Mouse (Mus musculus) kidney, embryonic 16.5 days (tissue): ENCODE data around the gene Tspear. TPM values are rescaled to one million over a fixed set of nuclear protein-coding genes. Genes with fewer than 3 reads are reported as not detected.

Experiments
- ATAC-seq: fragments of 200-750 bp; cut with Nextera tagmentation; 2 replicates; pipeline ENCODE4 v1.8.0; 2017; ENCODE audit warnings: moderate TSS enrichment; ENCODE audit not compliant: low FRiP score, low TSS enrichment
- H3K27ac ChIP-seq: fragments of 300-500 bp; sonication (generic); 2 replicates; pipeline ENCODE4 v1.5.1; 2014; ENCODE audit warnings: low read length
- H3K27me3 ChIP-seq: fragments of 300-500 bp; sonication (generic); 2 replicates; pipeline ENCODE4 v1.6.1; 2014; ENCODE audit warnings: low read length, control low read depth, mixed read lengths; ENCODE audit not compliant: insufficient read depth
- H3K36me3 ChIP-seq: fragments of 300-500 bp; sonication (generic); 2 replicates; pipeline ENCODE4 v1.6.1; 2014; ENCODE audit warnings: low read length, control low read depth, mixed read lengths; ENCODE audit not compliant: insufficient read depth
- H3K4me1 ChIP-seq: fragments of 300-500 bp; sonication (generic); 2 replicates; pipeline ENCODE4 v1.6.1; 2014; ENCODE audit warnings: low read length, control low read depth, mixed read lengths; ENCODE audit not compliant: insufficient read depth
- H3K4me2 ChIP-seq: fragments of 300-500 bp; sonication (generic); replicated peaks from 2 replicates; pipeline ENCODE4 v1.6.1; 2014; ENCODE audit warnings: low read depth, low read length
- H3K4me3 ChIP-seq: fragments of 300-500 bp; sonication (generic); 2 replicates; pipeline ENCODE4 v1.5.1; 2014; ENCODE audit warnings: mild to moderate bottlenecking, low read length
- H3K9ac ChIP-seq: fragments of 300-500 bp; sonication (generic); replicated peaks from 2 replicates; pipeline ENCODE4 v1.6.1; 2014; ENCODE audit warnings: low read length
- H3K9me3 ChIP-seq: fragments of 300-500 bp; sonication (generic); 2 replicates; pipeline ENCODE4 v1.6.1; 2016; ENCODE audit warnings: low read length, control low read depth
- WGBS: fragments of 180-500 bp; shearing (Covaris S2); extraction: QIAGEN DNeasy Blood & Tissue Kit; methylation state at CpG from one replicate; pipeline ENCODE4 v1.1.7; 2014; 5-methylcytosine and 5-hydroxymethylcytosine counted together
- polyA plus RNA-seq: library from polyadenylated mRNA; unstranded; fragments of >200 nt; fragmentation: Nextera tagmentation; extraction: Ambion mirVana; gene quantifications from 2 replicates; pipeline ENCODE4 v1.2.1, GENCODE M21; 2015

Tspear gene
- polyA plus RNA-seq, 1 experiment from 2014 or later, result 0.71 TPM

DNA sequence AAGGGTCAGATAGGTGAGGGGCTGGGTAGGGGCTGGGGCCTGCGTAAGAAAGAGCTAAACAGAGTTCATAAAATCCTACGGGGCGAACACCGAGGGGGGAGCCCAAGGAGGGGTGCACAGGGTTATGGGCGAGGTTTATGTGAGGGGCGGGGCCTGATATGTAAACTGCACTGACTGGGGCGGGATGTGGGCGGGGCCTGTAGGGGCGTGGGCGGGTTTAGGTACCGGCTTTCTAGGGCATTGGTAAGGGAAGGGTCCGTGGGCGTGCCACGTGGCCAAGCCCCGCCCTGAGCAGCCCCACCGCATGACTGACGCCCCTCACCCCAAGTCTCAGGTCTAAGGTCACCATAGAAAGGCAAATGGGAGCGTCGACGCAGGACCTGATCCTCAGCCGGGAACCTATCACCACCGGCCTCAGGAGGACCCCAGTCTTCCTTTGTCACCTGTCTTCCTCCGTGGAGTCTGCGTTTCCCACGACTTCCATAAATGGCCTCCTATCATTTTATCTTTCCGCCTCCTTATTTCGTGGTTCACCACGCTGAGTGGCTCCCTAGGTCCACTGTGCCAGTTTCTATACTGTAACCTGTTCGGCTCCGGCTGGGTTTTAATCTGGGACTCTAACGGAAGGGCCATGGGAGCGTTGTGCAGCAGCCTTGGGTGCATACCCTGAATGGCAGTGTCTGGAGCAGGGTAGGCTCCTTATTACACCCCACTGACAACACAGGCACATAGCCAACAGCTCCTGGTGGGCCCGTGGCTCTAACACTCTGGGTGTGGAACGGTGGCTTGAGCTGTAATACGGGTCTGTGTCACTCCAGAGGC, 216.7 kb downstream of the Tspear start:
- ATAC-seq, result peak; percentile 81
- H3K9me3 ChIP-seq, result peaks cover 4% of the 10 kb centered on the region; the same call in 1 of the 2 replicates
- 6% methylated on average over 35 of the region's 35 CpGs for WGBS
- peak overlapping the region; percentile 74 for H3K4me3 ChIP-seq
- peaks cover 17% of the 10 kb centered on the region; the same call in 1 of the 2 replicates for H3K4me1 ChIP-seq
- H3K9ac ChIP-seq, result peak overlapping the region; percentile 71; the same call in 1 of the 2 replicates
- no peak overlapping the region for H3K27ac ChIP-seq
- H3K36me3 ChIP-seq, result no peaks in the 10 kb centered on the region
- no peaks in the 10 kb centered on the region for H3K27me3 ChIP-seq
- H3K4me2 ChIP-seq, result peak overlapping the region; percentile 90

- Histone ChIP-seq H3K4me2 (no peak overlapping the region), H3K9me3 (peaks cover 4% of the 10 kb centered on the region; the same call in 1 of the 2 replicates), H3K4me3 (no peak overlapping the region), H3K27me3 (no peaks in the 10 kb centered on the region), H3K36me3 (no peaks in the 10 kb centered on the region), H3K27ac (no peak overlapping the region), H3K9ac (no peak overlapping the region), H3K4me1 (no peaks in the 10 kb centered on the region)
- 74% methylated on average over 7 of the region's 7 CpGs for WGBS
- ATAC-seq, result no peak
Observed at GRCm38 (mm10) chr10:77912605-77913004, 226.2 kb downstream of the Tspear start.

GRCm38 (mm10) chr10:77913292-77913691, 226.9 kb downstream of the Tspear start:
- WGBS, result 66% methylated on average over 4 of the region's 4 CpGs

GRCm38 (mm10) chr10:77916636-77917335, 230.4 kb downstream of the Tspear start:
- ATAC-seq, result no peak
- Histone ChIP-seq H3K27me3 (no peaks in the 10 kb centered on the region), H3K9ac (no peak overlapping the region), H3K9me3 (no peaks in the 10 kb centered on the region), H3K4me1 (no peaks in the 10 kb centered on the region), H3K4me3 (no peak overlapping the region), H3K27ac (no peak overlapping the region), H3K36me3 (no peaks in the 10 kb centered on the region), H3K4me2 (no peak overlapping the region)
- 62% methylated on average over 8 of the region's 8 CpGs for WGBS

More at GRCm38 (mm10) chr10:77913292-77913691, 226.9 kb downstream of the Tspear start:
- Histone ChIP-seq H3K4me3 (no peak overlapping the region), H3K27ac (no peak overlapping the region), H3K9ac (no peak overlapping the region), H3K36me3 (no peaks in the 10 kb centered on the region), H3K4me1 (no peaks in the 10 kb centered on the region), H3K4me2 (no peak overlapping the region), H3K9me3 (no peaks in the 10 kb centered on the region), H3K27me3 (no peaks in the 10 kb centered on the region)
- no peak for ATAC-seq

GRCm38 (mm10) chr10:77921009-77921408, 234.6 kb downstream of the Tspear start:
- 64% methylated on average over 5 of the region's 5 CpGs for WGBS
- no peak for ATAC-seq
- Histone ChIP-seq H3K9ac (no peak overlapping the region), H3K36me3 (no peaks in the 10 kb centered on the region), H3K4me1 (no peaks in the 10 kb centered on the region), H3K4me3 (no peak overlapping the region), H3K4me2 (no peak overlapping the region), H3K27ac (no peak overlapping the region), H3K27me3 (no peaks in the 10 kb centered on the region), H3K9me3 (no peaks in the 10 kb centered on the region)

- H3K4me3 ChIP-seq, result no peak overlapping the region
- H3K36me3 ChIP-seq, result no peaks in the 10 kb centered on the region
- WGBS, result 49% methylated on average over 4 of the region's 4 CpGs
- no peaks in the 10 kb centered on the region for H3K9me3 ChIP-seq
- no peak overlapping the region for H3K4me2 ChIP-seq
- no peaks in the 10 kb centered on the region for H3K4me1 ChIP-seq
- H3K9ac ChIP-seq, result no peak overlapping the region
- no peak for ATAC-seq
- H3K27ac ChIP-seq, result no peak overlapping the region
- no peaks in the 10 kb centered on the region for H3K27me3 ChIP-seq
Observed at GRCm38 (mm10) chr10:77922681-77923080, 236.3 kb downstream of the Tspear start.

- Histone ChIP-seq H3K4me3 (no peak overlapping the region), H3K9ac (no peak overlapping the region), H3K4me2 (no peak overlapping the region), H3K9me3 (no peaks in the 10 kb centered on the region), H3K27ac (no peak overlapping the region), H3K36me3 (no peaks in the 10 kb centered on the region), H3K27me3 (no peaks in the 10 kb centered on the region), H3K4me1 (no peaks in the 10 kb centered on the region)
- 51% methylated on average over 7 of the region's 7 CpGs for WGBS
- no peak for ATAC-seq
Observed at GRCm38 (mm10) chr10:77926140-77926539, 239.8 kb downstream of the Tspear start.

DNA sequence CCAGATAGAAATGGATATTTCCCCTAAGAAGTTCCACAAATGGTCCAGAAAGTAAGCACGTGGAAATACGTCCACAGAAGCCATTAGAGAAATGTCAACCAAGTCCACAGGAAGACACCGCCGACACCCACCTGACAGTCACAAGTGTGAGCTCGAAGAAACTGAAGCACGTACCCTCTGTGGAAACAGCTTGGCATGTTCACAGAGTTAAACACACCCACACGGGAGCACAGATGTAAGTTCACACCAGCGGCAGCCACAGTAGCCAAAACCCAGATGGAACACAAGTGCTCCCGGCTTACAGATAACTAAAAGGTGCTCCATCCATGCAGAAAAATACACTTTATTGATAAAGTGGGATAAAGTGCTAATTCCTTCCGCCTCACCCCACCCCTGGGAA, 241.0 kb downstream of the Tspear start:
- 85% methylated on average over 10 of the region's 10 CpGs for WGBS
- no peaks in the 10 kb centered on the region for H3K9me3 ChIP-seq

More for the DNA sequence above, 241.0 kb downstream of the Tspear start:
- no peaks in the 10 kb centered on the region for H3K4me1 ChIP-seq
- no peak overlapping the region for H3K4me3 ChIP-seq
- H3K27me3 ChIP-seq, result no peaks in the 10 kb centered on the region
- H3K36me3 ChIP-seq, result no peaks in the 10 kb centered on the region
- ATAC-seq, result no peak
- no peak overlapping the region for H3K9ac ChIP-seq
- H3K27ac ChIP-seq, result no peak overlapping the region
- H3K4me2 ChIP-seq, result no peak overlapping the region
